Comparison of ENCODE assay signal across 7 mouse cellular contexts in genomic region chr6:100011520-100012062, GRCm38 (mm10).
DNase-seq lines count a peak whose midpoint lies in the region; ATAC-seq lines count a peak whose summit lies in the region.

No protein-coding gene starts in this region.

- peaks cover 20% of the 10 kb centered on the region for H3K4me1 ChIP-seq in embryonic facial prominence, embryonic 14.5 days (ENCODE audit: control insufficient read depth, insufficient read depth, low read length)
- peaks cover 3% of the 10 kb centered on the region; the same call in 1 of the 2 replicates for H3K4me1 ChIP-seq in liver, embryonic 11.5 days (replicated peaks; ENCODE audit: control insufficient read depth, insufficient read depth, low read length)
- peaks cover 12% of the 10 kb centered on the region for H3K4me1 ChIP-seq in neural tube, embryonic 11.5 days (ENCODE audit: control insufficient read depth, insufficient read depth, low read length)

- no peak overlapping the region for H3K4me3 ChIP-seq in embryonic facial prominence, embryonic 14.5 days (ENCODE audit: low read depth, low read length)
- H3K4me3 ChIP-seq in liver, embryonic 11.5 days (ENCODE audit: low read depth, low read length): no peak overlapping the region
- H3K4me3 ChIP-seq in neural tube, embryonic 11.5 days (ENCODE audit: low read depth, low read length): no peak overlapping the region

- no peaks in the 10 kb centered on the region for H3K9me3 ChIP-seq in embryonic facial prominence, embryonic 14.5 days (ENCODE audit: control insufficient read depth, low read length)
- no peaks in the 10 kb centered on the region for H3K9me3 ChIP-seq in liver, embryonic 11.5 days (ENCODE audit: control insufficient read depth, low read length)
- H3K9me3 ChIP-seq in neural tube, embryonic 11.5 days (ENCODE audit: control insufficient read depth, low read length): no peaks in the 10 kb centered on the region

- WGBS in embryonic facial prominence, embryonic 14.5 days: 44% methylated on average over 17 of the region's 17 CpGs
- 9% methylated on average over 17 of the region's 17 CpGs for WGBS in liver, embryonic 11.5 days
- 15% methylated on average over 17 of the region's 17 CpGs for WGBS in neural tube, embryonic 11.5 days

- H3K36me3 ChIP-seq in embryonic facial prominence, embryonic 14.5 days (ENCODE audit: control insufficient read depth, insufficient read depth, low read length): no peaks in the 10 kb centered on the region
- no peaks in the 10 kb centered on the region for H3K36me3 ChIP-seq in liver, embryonic 11.5 days (ENCODE audit: control insufficient read depth, insufficient read depth, low read length)
- no peaks in the 10 kb centered on the region for H3K36me3 ChIP-seq in neural tube, embryonic 11.5 days (ENCODE audit: control insufficient read depth, insufficient read depth, low read length)

- no peak overlapping the region for H3K27ac ChIP-seq in embryonic facial prominence, embryonic 14.5 days (replicated peaks; ENCODE audit: low read depth, low read length)
- H3K27ac ChIP-seq in liver, embryonic 11.5 days (ENCODE audit: low read depth, low read length): no peak overlapping the region
- H3K27ac ChIP-seq in neural tube, embryonic 11.5 days (ENCODE audit: low read depth, low read length): no peak overlapping the region

- H3K9ac ChIP-seq in embryonic facial prominence, embryonic 14.5 days (ENCODE audit: low read depth, low read length): no peak overlapping the region
- H3K9ac ChIP-seq in liver, embryonic 11.5 days (ENCODE audit: low read depth, low read length): no peak overlapping the region
- no peak overlapping the region for H3K9ac ChIP-seq in neural tube, embryonic 11.5 days (ENCODE audit: low read length)

- no peaks in the 10 kb centered on the region for H3K27me3 ChIP-seq in embryonic facial prominence, embryonic 14.5 days (replicated peaks; ENCODE audit: control insufficient read depth, insufficient read depth, low read length)
- H3K27me3 ChIP-seq in liver, embryonic 11.5 days (replicated peaks; ENCODE audit: control insufficient read depth, insufficient read depth, low read length): peaks cover 17% of the 10 kb centered on the region
- H3K27me3 ChIP-seq in neural tube, embryonic 11.5 days (ENCODE audit: control insufficient read depth, insufficient read depth, low read length): peaks cover 3% of the 10 kb centered on the region; the same call in 1 of the 2 replicates

- H3K4me2 ChIP-seq in embryonic facial prominence, embryonic 14.5 days (ENCODE audit: low read depth, low read length): 0 out of 2 replicates have a peak overlapping the region, but pooled peaks have one; percentile 10
- peak overlapping the region; percentile 9; the same call in 1 of the 2 replicates for H3K4me2 ChIP-seq in liver, embryonic 11.5 days
- H3K4me2 ChIP-seq in neural tube, embryonic 11.5 days (ENCODE audit: low read depth): no peak overlapping the region

- intact Hi-C loops in heart, postnatal 10 days (cut with DNase I): loop anchor here (5.0 kb wide), 3 partner anchors 79 to 116 kb away; no protein-coding TSS in a partner anchor

- peak; percentile 15 for DNase-seq in adrenal gland, postnatal 25 days
- DNase-seq in embryonic facial prominence, embryonic 14.5 days (ENCODE audit: low spot score): peak; percentile 79
- peak; percentile 84 to 90 for DNase-seq in heart, postnatal 10 days
- peak; percentile 85 for DNase-seq in kidney, postnatal 10 days
- DNase-seq in liver, embryonic 11.5 days (ENCODE audit: low spot score): no peak
- peak; percentile 52 for DNase-seq in neural tube, embryonic 11.5 days (ENCODE audit: low spot score)
- DNase-seq in yolk sac, embryonic 10.5 days (ENCODE audit: low spot score): peak; percentile 59

- ATAC-seq in embryonic facial prominence, embryonic 14.5 days (ENCODE audit: low read depth): peak; percentile 38; the same call in 1 of the 2 replicates
- ATAC-seq in liver, embryonic 11.5 days (replicated peaks; ENCODE audit: low FRiP score): peak; percentile 73; the same call in 1 of the 2 replicates
- peak; percentile 43; the same call in 1 of the 2 replicates for ATAC-seq in neural tube, embryonic 11.5 days (ENCODE audit: insufficient read depth, low FRiP score, low TSS enrichment)
